Mouse (Mus musculus) liver, embryonic 13.5 days (tissue): ENCODE measurements around the gene Ablim1. TPM values are rescaled to one million over a fixed set of nuclear protein-coding genes. Genes with fewer than 3 reads are reported as not detected.

Experiments used
- ATAC-seq: fragments of 200-750 bp; cut with Nextera tagmentation; 2 replicates; pipeline ENCODE4 v1.8.0; 2017; ENCODE audit warnings: low read depth, mild to moderate bottlenecking, moderate number of reproducible peaks, moderate library complexity
- DNase-seq: peaks from one replicate; pipeline ENCODE4 v3.0.0; 2022
- H3K27ac ChIP-seq: fragments of 300-500 bp; sonication (generic); 2 replicates; pipeline ENCODE4 v1.5.1; 2015; ENCODE audit warnings: moderate library complexity, mild to moderate bottlenecking, inconsistent platforms
- H3K27me3 ChIP-seq: fragments of 300-500 bp; sonication (generic); 2 replicates; pipeline ENCODE4 v1.6.1; 2015; ENCODE audit warnings: mild to moderate bottlenecking, inconsistent platforms
- H3K36me3 ChIP-seq: fragments of 300-500 bp; sonication (generic); 2 replicates; pipeline ENCODE4 v1.6.1; 2015; ENCODE audit warnings: mild to moderate bottlenecking, inconsistent platforms
- H3K4me1 ChIP-seq: fragments of 300-500 bp; sonication (generic); replicated peaks from 2 replicates; pipeline ENCODE4 v1.6.1; 2015; ENCODE audit warnings: inconsistent platforms
- H3K4me2 ChIP-seq: fragments of 300-500 bp; sonication (generic); 2 replicates; pipeline ENCODE4 v1.6.1; 2015; ENCODE audit warnings: inconsistent platforms, mild to moderate bottlenecking, moderate library complexity
- H3K4me3 ChIP-seq: fragments of 300-500 bp; sonication (generic); replicated peaks from 2 replicates; pipeline ENCODE4 v1.5.1; 2015; ENCODE audit warnings: mild to moderate bottlenecking, inconsistent platforms
- H3K9ac ChIP-seq: fragments of 300-500 bp; sonication (generic); 2 replicates; pipeline ENCODE4 v1.6.1; 2015; ENCODE audit warnings: mild to moderate bottlenecking, inconsistent platforms
- H3K9me3 ChIP-seq: fragments of 300-500 bp; sonication (generic); replicated peaks from 2 replicates; pipeline ENCODE4 v1.6.1; 2016; ENCODE audit warnings: inconsistent platforms
- WGBS: fragments of 180-500 bp; shearing (Covaris S2); methylation state at CpG from one replicate; pipeline ENCODE4 v1.1.7; 2015; ENCODE audit not compliant: insufficient replicate concordance; 5-methylcytosine and 5-hydroxymethylcytosine counted together
- polyA plus RNA-seq: library from polyadenylated mRNA; unstranded; fragments of >200 nt; fragmentation: Nextera tagmentation; extraction: Ambion mirVana; gene quantifications from 2 replicates; pipeline ENCODE4 v1.2.1, GENCODE M21; 2015

The Ablim1 gene
- polyA plus RNA-seq, 1 experiment from 2014 or later: 4.8 TPM

- ATAC-seq (no peak), DNase-seq (no peak)
- Histone ChIP-seq H3K4me2 (no peak overlapping the region), H3K4me3 (no peak overlapping the region), H3K36me3 (no peaks in the 10 kb centered on the region), H3K27ac (no peak overlapping the region), H3K27me3 (peaks cover 20% of the 10 kb centered on the region), H3K9me3 (no peaks in the 10 kb centered on the region), H3K4me1 (peaks cover 4% of the 10 kb centered on the region), H3K9ac (no peak overlapping the region)
- 42% methylated on average over 7 of the region's 7 CpGs for WGBS
Observed at GRCm38 (mm10) chr19:57003460-57003810, 311.3 kb downstream of the Ablim1 start.

DNA sequence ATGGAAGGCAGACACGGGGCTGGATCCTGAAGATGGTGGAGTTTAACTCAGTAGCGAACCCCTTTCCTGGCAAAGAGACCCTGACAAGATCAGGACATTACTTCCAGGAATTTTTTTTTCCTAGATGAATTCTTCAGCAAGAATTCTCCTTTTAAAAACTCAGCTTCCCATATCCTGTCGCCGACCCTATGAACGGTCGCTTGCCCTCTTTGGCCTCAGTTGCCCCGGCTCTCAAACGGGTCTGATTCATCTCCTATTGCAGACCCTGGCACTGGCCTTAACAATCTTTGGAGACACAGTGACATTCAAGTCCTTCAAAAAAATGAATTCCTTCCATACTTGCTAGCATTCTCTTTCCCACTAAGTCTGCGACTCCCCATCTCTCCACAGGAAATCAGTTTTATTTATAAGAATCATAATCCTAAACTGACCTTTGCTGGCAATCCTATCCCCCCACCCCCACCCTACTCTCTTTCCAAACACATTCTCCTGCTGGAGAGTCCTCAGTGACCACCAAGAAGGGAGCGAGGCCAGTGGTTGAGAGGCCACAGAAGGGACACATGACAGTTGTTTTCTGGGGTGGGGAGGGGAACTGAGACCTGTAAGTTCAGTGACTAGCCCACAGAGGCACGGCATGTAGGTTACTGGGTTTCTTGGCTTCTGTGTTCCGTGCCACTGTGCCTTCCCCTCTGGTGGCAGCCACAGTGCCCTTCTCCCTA, 311.8 kb downstream of the Ablim1 start:
- WGBS: 54% methylated on average over 12 of the region's 12 CpGs
- ATAC-seq (no peak), DNase-seq (no peak)
- H3K36me3 ChIP-seq: no peaks in the 10 kb centered on the region
- no peak overlapping the region for H3K4me2 ChIP-seq
- H3K27ac ChIP-seq: no peak overlapping the region
- H3K9me3 ChIP-seq: no peaks in the 10 kb centered on the region
- H3K4me3 ChIP-seq: no peak overlapping the region
- peaks cover 2% of the 10 kb centered on the region for H3K4me1 ChIP-seq
- H3K9ac ChIP-seq: no peak overlapping the region
- H3K27me3 ChIP-seq: peaks cover 14% of the 10 kb centered on the region

DNA sequence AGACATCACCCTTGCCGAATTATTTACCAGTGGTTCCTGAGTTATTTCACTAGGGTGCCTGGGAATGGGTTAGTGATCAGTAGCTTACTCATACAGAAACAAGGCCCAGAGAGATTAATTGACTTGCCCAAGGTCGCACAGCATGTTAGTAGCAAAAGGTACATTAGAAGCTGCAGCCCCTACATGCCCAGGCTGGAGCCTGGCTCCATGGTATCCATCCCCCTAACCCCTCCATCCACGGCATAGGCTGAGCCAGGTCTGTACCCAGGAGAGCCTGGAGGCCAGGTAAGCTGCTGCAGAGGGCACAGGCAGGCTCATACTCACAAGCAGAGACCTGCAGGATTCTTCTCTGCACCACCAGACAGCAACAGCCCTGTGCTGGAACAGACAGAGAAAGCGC, 312.8 kb downstream of the Ablim1 start:
- H3K4me3 ChIP-seq: no peak overlapping the region
- no peak overlapping the region for H3K27ac ChIP-seq
- DNase-seq (no peak), ATAC-seq (no peak)
- H3K9ac ChIP-seq: no peak overlapping the region
- H3K4me1 ChIP-seq: no peaks in the 10 kb centered on the region
- H3K9me3 ChIP-seq: no peaks in the 10 kb centered on the region
- H3K4me2 ChIP-seq: no peak overlapping the region
- no peaks in the 10 kb centered on the region for H3K36me3 ChIP-seq
- WGBS: 56% methylated on average over 4 of the region's 4 CpGs
- peaks cover 5% of the 10 kb centered on the region for H3K27me3 ChIP-seq

- Histone ChIP-seq H3K9ac (no peak overlapping the region), H3K4me3 (no peak overlapping the region), H3K27ac (no peak overlapping the region), H3K4me1 (no peaks in the 10 kb centered on the region), H3K27me3 (no peaks in the 10 kb centered on the region), H3K36me3 (no peaks in the 10 kb centered on the region), H3K9me3 (no peaks in the 10 kb centered on the region), H3K4me2 (no peak overlapping the region)
- no peak for DNase-seq
- ATAC-seq: no peak
- 72% methylated on average over 5 of the region's 5 CpGs for WGBS
Observed at GRCm38 (mm10) chr19:57000592-57000991, 314.1 kb downstream of the Ablim1 start.

DNA sequence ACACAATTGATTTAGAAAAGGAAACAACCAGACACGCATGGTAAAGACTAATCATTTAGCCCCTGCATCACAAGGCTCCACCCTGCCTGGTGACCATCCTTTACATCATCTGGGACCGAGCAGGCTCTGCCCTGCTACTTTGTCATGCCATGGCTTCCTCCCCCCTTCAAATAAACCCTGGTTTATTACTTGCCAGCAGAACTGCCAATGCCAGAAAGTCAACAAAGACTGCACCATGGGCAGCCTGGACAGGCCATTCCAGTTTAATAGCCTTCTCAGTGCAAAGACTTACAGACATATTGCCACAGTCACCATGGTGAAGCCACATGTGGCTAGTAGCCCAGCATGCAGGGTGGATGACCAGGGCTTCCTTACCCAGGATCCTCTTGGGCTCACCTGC, 314.9 kb downstream of the Ablim1 start:
- WGBS: 48% methylated on average over 2 of the region's 2 CpGs

DNA sequence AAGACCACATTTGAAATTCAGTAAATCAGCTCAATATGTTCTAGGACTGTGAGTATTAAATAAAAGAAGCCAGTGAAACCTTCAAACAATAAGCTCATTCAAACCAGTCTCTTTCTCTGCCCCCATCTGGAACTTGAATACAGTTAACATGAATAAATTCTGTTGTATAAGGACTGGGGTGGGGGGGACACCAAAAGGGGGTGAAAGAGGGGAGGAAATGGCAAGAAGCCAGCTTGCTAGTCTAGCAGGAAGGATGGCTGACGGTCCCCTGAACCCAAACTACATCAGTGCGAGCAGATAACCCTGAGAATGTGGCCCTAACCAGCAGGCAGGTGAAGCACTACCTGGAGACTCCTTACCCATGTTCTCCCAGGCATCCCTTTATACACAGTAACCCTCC, 315.8 kb downstream of the Ablim1 start:
- no peaks in the 10 kb centered on the region for H3K36me3 ChIP-seq
- no peak for DNase-seq
- no peaks in the 10 kb centered on the region for H3K27me3 ChIP-seq
- WGBS: 34% methylated on average over 2 of the region's 2 CpGs
- no peak overlapping the region for H3K27ac ChIP-seq
- H3K4me3 ChIP-seq: no peak overlapping the region
- no peaks in the 10 kb centered on the region for H3K9me3 ChIP-seq
- ATAC-seq: no peak
- H3K4me1 ChIP-seq: no peaks in the 10 kb centered on the region
- no peak overlapping the region for H3K4me2 ChIP-seq
- H3K9ac ChIP-seq: no peak overlapping the region

More for the DNA sequence above, 314.9 kb downstream of the Ablim1 start:
- Histone ChIP-seq H3K9ac (no peak overlapping the region), H3K4me2 (no peak overlapping the region), H3K4me3 (no peak overlapping the region), H3K27me3 (no peaks in the 10 kb centered on the region), H3K4me1 (no peaks in the 10 kb centered on the region), H3K36me3 (no peaks in the 10 kb centered on the region), H3K9me3 (no peaks in the 10 kb centered on the region), H3K27ac (no peak overlapping the region)
- DNase-seq (no peak), ATAC-seq (no peak)

DNA sequence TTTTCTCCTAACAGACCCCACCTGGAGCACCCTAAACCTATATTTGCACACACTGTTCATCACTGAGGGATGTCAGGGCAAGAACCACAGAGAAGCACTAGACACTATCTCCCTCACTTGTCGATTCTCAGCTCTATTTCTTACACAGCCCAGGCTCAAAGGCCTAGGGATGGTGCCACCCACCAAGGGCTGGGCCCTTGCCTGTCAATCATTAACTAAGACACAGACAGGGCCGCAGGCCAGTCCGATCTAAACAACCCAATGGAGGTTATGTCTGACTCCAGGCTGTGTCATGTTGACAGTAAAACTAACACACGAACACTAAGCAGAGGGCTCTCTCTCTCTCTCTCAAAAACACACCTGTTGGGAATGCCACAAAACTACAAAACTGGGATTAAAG, 316.4 kb downstream of the Ablim1 start:
- DNase-seq (no peak), ATAC-seq (no peak)
- Histone ChIP-seq H3K36me3 (no peaks in the 10 kb centered on the region), H3K4me2 (no peak overlapping the region), H3K9ac (no peak overlapping the region), H3K27me3 (no peaks in the 10 kb centered on the region), H3K27ac (no peak overlapping the region), H3K4me1 (no peaks in the 10 kb centered on the region), H3K4me3 (no peak overlapping the region), H3K9me3 (no peaks in the 10 kb centered on the region)
- WGBS: 45% methylated on average over 4 of the region's 4 CpGs

DNA sequence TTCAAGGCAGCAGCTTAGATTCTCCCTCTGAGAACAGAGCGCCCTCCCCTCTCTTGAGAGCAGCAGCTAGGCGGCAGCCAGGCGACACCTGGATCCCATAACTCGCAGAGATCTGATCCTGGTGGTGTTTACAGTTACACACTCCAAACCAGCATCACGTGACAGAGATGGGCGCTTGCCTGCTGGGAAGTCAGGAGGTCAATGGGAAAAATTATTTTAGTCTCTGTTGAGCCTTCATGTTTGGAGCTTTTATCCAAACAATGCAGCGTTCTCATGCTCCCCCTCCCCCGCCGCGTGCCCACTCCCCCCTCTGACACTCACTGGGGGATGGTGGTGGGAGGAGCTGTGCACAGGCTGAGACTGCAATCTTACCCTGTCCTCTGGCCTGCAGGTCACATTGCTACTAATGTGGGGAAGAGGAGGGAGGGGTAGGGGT, 317.5 kb downstream of the Ablim1 start:
- Histone ChIP-seq H3K9ac (no peak overlapping the region), H3K27me3 (no peaks in the 10 kb centered on the region), H3K27ac (no peak overlapping the region), H3K4me3 (no peak overlapping the region), H3K4me1 (no peaks in the 10 kb centered on the region), H3K9me3 (no peaks in the 10 kb centered on the region), H3K36me3 (no peaks in the 10 kb centered on the region), H3K4me2 (no peak overlapping the region; the same call in 1 of the 2 replicates)
- DNase-seq: no peak
- WGBS: 8% methylated on average over 10 of the region's 10 CpGs
- ATAC-seq: no peak

GRCm38 (mm10) chr19:56995441-56995840, 319.3 kb downstream of the Ablim1 start:
- Histone ChIP-seq H3K36me3 (no peaks in the 10 kb centered on the region), H3K27me3 (no peaks in the 10 kb centered on the region), H3K9ac (no peak overlapping the region), H3K4me1 (no peaks in the 10 kb centered on the region), H3K4me2 (no peak overlapping the region), H3K27ac (no peak overlapping the region), H3K4me3 (no peak overlapping the region), H3K9me3 (no peaks in the 10 kb centered on the region)
- DNase-seq: no peak
- 58% methylated on average over 4 of the region's 4 CpGs for WGBS
- no peak for ATAC-seq

DNA sequence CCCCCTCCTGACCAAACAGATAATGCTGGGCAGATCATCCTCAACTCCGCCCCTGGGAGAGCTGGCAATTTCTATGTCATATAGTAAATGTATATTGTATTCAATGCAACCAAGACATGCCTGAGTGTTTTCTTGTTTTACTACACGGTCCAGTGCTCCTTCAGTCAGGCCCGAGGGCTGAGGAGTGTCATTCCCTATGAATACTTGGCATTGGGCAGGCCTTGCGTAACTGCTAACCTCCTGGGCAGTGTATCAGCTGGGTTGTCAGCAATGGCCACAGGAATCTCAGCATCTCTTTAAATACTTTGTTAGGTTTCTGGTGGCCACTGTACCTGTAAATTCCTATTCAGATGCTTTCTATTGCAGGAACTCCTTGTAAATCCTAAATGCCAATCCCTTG, 320.1 kb downstream of the Ablim1 start:
- Histone ChIP-seq H3K4me1 (no peaks in the 10 kb centered on the region), H3K36me3 (no peaks in the 10 kb centered on the region), H3K9me3 (no peaks in the 10 kb centered on the region), H3K9ac (no peak overlapping the region), H3K27me3 (no peaks in the 10 kb centered on the region), H3K4me2 (no peak overlapping the region), H3K27ac (no peak overlapping the region), H3K4me3 (no peak overlapping the region)
- no peak for ATAC-seq
- no peak for DNase-seq
- 65% methylated on average over 4 of the region's 4 CpGs for WGBS

GRCm38 (mm10) chr19:56993763-56994162, 321.0 kb downstream of the Ablim1 start:
- H3K4me1 ChIP-seq: no peaks in the 10 kb centered on the region
- no peak overlapping the region for H3K4me3 ChIP-seq
- H3K27ac ChIP-seq: no peak overlapping the region
- no peak for ATAC-seq
- H3K9ac ChIP-seq: no peak overlapping the region
- no peak overlapping the region for H3K4me2 ChIP-seq
- H3K36me3 ChIP-seq: no peaks in the 10 kb centered on the region
- no peak for DNase-seq
- WGBS: 65% methylated on average over 4 of the region's 4 CpGs
- H3K27me3 ChIP-seq: no peaks in the 10 kb centered on the region
- H3K9me3 ChIP-seq: no peaks in the 10 kb centered on the region

DNA sequence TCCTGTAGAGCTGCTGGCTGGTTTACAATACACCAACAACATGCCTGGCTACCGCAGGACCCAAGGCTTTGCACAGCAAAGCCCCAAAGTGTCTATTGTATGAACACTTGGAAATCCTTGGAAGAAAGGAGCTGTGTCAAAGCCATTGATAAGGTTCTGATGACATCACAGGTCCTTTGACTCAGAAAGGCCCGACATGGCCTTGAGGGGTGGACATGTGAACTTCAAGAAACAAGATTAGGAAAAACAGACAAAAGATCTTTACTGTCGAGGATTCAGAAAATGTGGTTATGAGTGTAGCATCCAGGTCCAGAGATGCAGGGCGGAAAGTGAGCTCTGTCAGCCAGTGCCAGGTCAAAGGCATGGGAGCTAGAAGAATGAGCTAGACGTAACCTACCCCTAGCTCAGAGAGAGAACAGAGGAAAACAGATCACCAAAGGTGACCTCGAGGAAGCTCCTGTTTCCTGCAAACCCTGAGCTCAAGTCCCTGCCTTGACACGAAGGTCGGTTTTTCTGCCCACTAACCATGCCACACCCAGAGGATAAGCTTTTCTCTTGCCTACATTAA, 321.7 kb downstream of the Ablim1 start:
- H3K4me1 ChIP-seq: no peaks in the 10 kb centered on the region

More for the DNA sequence above, 321.7 kb downstream of the Ablim1 start:
- Histone ChIP-seq H3K36me3 (no peaks in the 10 kb centered on the region), H3K4me3 (no peak overlapping the region), H3K9me3 (no peaks in the 10 kb centered on the region), H3K27ac (no peak overlapping the region), H3K4me2 (no peak overlapping the region), H3K9ac (no peak overlapping the region), H3K27me3 (no peaks in the 10 kb centered on the region)
- no peak for DNase-seq
- 43% methylated on average over 8 of the region's 8 CpGs for WGBS
- no peak for ATAC-seq
